Mouse (Mus musculus) heart, postnatal 25 days (tissue): ENCODE results near the gene Eva1b. TPM values are rescaled to one million over a fixed set of nuclear protein-coding genes. Genes with fewer than 3 reads are reported as not detected.

Source experiments
- DNase-seq: peaks from one replicate; pipeline ENCODE4 v3.0.0; 2022; ENCODE audit warnings: low spot score
- intact Hi-C: fragments of 180-260 bp; cut with DNase I; formaldehyde crosslinking; loops from one replicate; pipeline ENCODE4 v1.15.1; 2025
- total RNA-seq, 2 experiments: library from RNA; stranded (reverse); gene quantifications; 2 replicates each; pipeline ENCODE4 v1.2.3; 2021

The Eva1b gene
- total RNA-seq, 2 experiments from 2014 or later = 15.2 to 17.6 TPM

DNA sequence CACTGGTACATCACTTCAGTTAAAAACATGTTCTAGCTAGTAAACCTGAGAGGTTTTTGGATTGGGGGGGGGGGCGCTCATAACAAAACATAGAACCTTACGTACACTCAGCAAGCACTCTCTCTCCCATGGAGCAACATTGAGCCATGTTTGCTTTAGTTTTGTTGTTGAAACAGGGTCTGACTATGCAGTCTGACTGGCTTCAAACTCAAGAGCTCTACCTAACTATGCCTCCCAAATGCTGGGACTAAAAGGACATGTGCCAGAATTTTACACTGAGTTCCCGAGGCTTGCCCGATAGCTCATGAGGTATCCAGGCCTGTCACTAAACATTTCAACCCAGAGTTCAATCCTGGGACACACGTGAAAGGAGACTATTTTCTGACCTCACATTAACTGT, 35.5 kb downstream of the Eva1b start:
- intact Hi-C loops = loop anchor here (2.0 kb wide), 1 partner anchor 44 kb away; no protein-coding TSS in a partner anchor

GRCm38 (mm10) chr4:126187096-126187495, 39.6 kb downstream of the Eva1b start:
- intact Hi-C loops = no loop called here

More for the DNA sequence above, 35.5 kb downstream of the Eva1b start:
- no peak for DNase-seq

DNA sequence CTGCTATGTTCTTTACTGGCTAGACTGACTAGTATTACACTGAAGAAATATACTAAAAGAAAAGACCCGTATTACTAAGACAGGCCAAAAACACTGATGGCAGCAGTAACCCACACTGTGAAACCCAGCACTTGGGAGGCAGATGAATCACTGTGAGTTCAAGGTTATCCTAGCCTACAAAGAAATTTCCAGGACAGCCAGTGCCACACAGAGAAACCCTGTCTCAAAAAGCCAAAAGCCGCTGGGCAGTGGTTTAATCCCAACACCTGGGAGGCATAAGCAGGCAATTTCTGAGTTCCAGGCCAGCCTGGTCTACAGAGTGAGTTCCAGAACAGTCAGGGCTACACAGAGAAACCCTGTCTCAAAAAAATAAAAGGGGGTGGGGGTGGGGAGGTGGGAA, 43.1 kb downstream of the Eva1b start:
- intact Hi-C loops = no loop called here

More at GRCm38 (mm10) chr4:126187096-126187495, 39.6 kb downstream of the Eva1b start:
- no peak for DNase-seq

DNA sequence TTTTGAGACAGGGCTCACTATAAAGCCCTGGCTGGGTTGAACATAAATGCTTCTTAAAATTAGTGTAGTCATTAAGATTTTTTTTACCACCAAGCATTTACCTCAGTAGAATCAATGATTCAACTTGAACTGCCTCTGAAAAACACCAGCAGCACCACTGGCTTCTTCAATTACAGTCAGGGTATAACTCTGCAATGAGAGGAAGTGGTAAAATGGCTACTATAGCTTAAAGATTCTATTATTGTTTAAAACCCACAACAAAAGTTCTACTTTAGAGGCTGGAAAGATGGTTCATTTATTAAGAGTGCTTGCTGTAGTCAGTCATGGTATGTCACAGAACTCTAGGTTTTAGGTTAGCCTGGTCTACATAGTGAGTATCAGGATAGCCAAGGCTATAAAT, 46.7 kb downstream of the Eva1b start:
- intact Hi-C loops = no loop called here
- DNase-seq = no peak

More for the DNA sequence above, 43.1 kb downstream of the Eva1b start:
- no peak for DNase-seq

DNA sequence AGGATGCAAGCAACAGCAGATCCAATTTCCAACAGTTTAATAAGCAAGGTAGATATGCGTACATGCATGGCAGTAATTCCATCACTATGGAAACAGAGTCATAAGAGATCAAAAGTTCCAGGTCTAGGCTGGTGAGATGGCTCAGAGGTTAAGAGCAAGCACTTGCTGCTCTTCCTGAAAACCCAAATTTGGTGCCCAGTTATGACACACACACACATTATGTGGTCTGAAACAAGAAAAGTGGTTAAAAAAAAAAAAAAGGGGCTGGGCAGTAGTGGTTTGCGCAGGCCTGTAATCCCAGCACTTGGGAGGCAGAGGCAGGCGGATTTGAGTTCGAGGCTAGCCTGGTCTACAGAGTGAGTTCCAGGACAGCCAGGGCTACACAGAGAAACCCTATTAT, 47.4 kb downstream of the Eva1b start:
- no peak for DNase-seq

DNA sequence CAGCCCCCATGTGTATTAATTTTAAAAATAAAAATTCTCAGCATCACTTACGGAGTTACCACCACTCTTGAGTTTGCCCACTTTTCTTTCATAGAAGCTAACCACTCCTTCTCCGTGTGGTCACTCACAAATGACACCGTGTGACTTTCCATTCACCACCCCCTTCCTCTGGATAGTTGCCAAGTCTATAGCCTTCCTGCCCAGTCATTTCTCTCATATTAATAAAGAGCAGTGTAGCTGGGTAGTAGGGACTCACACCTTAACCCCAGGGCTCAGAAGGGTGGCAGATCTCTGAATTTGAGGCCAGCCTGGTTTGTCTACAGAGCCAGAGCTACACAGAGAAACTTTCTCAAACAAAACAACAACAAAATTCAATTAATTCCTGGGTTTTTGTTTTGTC, 49.9 kb downstream of the Eva1b start:
- no peak for DNase-seq
- intact Hi-C loops = no loop called here

More for the DNA sequence above, 47.4 kb downstream of the Eva1b start:
- intact Hi-C loops = no loop called here

Other genes with a start within 250 kb of the Eva1b start
- under 1 TPM; 0.84 to 0.91 TPM for gene Csf3r, start 123.2 kb upstream of the Eva1b start, total RNA-seq
- 10 to 100 TPM; 81.2 to 83.1 TPM for gene Mrps15, start 100.8 kb upstream of the Eva1b start, total RNA-seq
- 1 to 10 TPM; 1.1 to 1.7 TPM for gene Oscp1, start 89.2 kb upstream of the Eva1b start, total RNA-seq
- 10 to 100 TPM; 10.7 to 12.1 TPM for gene Lsm10, start 51.1 kb upstream of the Eva1b start, total RNA-seq
- 10 to 100 TPM; 37.6 to 38.7 TPM for gene Stk40, start 43.8 kb upstream of the Eva1b start, total RNA-seq
- 1 to 10 TPM; 1.9 to 3.1 TPM for gene Sh3d21, start 15.7 kb downstream of the Eva1b start, total RNA-seq
- 100 to 1,000 TPM; 108 to 111 TPM for gene Thrap3, start 55.0 kb downstream of the Eva1b start, total RNA-seq
- gene Map7d1, start 108.6 kb downstream of the Eva1b start, total RNA-seq = 100 to 1,000 TPM; 255 to 285 TPM
- gene Trappc3, start 114.6 kb downstream of the Eva1b start, total RNA-seq = 10 to 100 TPM; 43.2 to 47.1 TPM
- gene Col8a2, start 139.0 kb downstream of the Eva1b start, total RNA-seq = under 1 TPM; 0.75 to 0.81 TPM
- gene Adprhl2, start 174.0 kb downstream of the Eva1b start, total RNA-seq = 10 to 100 TPM; 11.4 to 11.9 TPM
- gene Tekt2, start 177.9 kb downstream of the Eva1b start, total RNA-seq = under 1 TPM; 0.28 to 0.44 TPM